Mouse (Mus musculus): ENCODE results near the gene Nfkbie.

The Nfkbie gene

DNA sequence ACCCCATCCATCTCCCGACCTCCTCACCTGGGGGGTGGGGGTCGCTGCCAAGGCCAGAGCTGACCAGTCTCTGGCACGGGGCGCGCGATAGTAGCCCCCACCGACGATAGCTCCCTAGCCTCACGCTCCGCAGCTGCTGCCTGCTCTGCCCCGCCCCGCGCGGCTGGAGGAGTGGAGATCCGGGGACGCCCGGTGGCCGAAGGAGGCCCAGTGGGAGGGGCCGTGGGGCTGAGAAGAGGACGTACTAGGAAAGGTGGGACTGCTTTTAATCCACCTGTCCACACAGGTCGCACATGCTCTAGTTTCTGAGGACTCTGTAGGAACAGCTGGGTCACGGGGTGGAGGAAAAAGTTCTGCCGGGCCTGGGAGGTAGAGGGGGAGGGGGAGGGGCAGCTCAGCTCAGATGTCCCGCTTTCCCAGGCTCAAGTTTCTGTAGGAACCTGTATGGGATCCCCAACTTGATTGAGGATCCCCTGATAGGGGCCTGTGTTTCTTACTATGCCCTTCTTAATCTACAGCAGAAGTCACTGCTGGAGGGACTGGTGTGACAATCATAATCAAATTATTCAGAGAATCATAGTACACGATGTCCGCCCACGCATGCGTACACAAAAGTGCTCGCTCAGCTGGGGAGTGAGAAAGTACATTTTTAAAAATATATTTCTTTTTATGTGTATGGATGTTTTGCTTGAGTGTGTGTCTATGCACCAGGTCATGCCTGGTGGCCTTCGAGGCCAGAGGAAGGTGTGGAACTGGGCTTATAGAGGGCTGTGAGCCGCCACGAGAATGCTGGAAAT lies 44.1 kb downstream of the Nfkbie start, which contains the start of gene Slc29a1:
Slc29a1 (minus strand) TSS at position 161 of the 797 bp plus-strand sequence.
- DNase-seq: no peak

DNA sequence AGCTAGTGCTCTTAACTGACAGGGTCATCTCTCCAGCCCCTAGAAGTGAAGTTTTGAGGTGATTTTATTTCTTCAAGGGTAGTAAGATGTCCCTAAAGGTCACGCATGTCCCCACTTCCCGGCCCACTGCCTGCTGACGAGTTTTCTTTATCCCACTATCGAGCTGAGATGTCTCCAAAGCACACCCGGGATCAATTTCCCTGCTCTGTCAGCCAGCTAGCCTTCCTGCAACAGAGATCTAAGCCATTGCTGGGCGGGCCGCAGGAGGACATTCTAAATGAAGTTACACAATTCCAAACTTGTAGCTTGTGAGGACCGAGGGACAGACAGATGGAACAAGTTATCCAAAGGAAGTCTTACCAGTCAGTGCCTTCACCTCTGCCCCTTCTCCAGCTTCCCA lies 44.8 kb downstream of the Nfkbie start:
- DNase-seq: no peak

GRCm38 (mm10) chr17:45601325-45601724 lies 45.8 kb downstream of the Nfkbie start:
- DNase-seq: no peak

- DNase-seq: no peak
These were observed 46.4 kb downstream of the Nfkbie start, which contains the start of gene Mymx for GRCm38 (mm10) chr17:45601877-45602304. Gene Mymx (minus strand): TSS chr17:45602102.

DNA sequence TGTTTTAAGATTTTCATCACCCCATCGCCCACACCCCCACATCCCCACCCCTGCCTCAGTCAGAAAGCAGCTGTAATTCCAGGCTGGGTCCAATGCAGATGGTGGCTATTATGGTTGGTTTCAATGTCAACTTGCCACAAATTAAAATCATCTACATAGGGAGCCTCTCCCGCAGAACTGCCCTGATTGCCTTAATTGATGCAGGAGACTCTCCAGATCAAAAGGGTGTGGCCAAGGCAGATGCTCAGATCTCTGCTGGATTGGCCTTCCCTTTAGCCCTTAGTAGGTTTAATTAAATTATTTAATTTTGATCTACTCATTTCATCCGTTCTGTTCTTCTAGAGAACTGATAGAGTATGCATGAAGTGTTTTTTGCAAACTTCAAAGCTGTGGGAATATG lies 47.5 kb downstream of the Nfkbie start:
- DNase-seq: no peak

GRCm38 (mm10) chr17:45606992-45607879 lies 51.7 kb downstream of the Nfkbie start:
- no peak for DNase-seq

GRCm38 (mm10) chr17:45608396-45608795 lies 52.9 kb downstream of the Nfkbie start:
- no peak for DNase-seq

DNA sequence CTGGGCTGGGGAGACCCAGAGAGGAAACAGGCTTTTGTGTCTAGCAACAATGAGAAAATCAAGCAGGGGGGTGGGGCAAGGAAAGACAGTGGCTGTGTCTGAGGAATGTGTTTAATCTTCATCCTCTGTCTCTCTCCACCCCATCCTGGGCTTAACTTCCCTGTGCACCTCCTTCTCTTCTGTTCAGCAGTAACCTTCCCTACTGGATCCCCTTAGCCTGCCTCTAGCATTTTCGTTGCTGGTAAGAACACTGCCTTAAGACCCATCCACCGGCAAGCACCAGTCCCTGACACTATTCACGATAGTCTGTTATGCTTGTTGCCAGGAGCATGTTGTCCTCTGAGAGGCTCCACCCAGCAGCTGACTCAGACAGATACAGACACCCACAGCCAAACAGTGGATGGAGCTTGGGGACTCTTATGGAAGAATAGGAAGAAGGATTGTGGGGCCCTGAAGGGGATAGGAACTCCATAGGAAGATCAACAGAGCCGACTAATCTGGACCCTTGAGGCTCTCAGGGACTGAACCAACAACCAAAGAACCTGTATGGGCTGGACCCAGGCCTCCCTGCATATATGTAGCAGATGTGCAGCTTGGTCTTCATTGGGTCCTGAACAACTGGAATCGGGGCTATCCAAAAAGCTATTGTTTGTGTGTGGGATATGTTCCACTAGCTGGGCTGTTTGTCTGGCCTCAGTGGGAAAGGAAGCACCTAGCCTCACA lies 54.8 kb downstream of the Nfkbie start:
- DNase-seq: no peak

DNA sequence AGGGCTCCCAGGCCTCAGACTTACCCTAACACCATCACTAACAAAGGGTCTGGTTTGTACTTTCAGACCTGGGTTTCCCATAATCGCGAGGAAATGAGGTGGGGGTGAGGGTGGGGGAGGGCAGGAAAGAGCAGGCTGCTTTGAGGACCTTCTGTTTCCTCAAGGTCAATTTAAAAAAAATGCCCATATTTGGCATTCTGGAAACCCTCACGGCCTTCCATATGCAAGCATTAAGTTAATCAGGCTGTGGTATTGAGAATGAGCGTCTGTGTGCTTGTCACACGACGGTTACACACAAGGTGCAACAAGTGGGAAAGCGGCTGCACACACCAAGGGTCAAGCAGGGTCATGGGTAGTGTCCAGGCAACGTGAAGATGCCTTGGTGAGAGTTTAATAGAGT lies 56.5 kb downstream of the Nfkbie start:
- DNase-seq: no peak

Measured in thymus, adult 18-20 months (tissue).